Mouse (Mus musculus): ENCODE data around the gene Anpep. TPM values are rescaled to one million over a fixed set of nuclear protein-coding genes. Genes with fewer than 3 reads are reported as not detected.

The Anpep gene
- 2.7 and 3.4 TPM in 2 replicates for polyA plus RNA-seq (2015; fragmentation: Nextera tagmentation; extraction: Ambion mirVana)

DNA sequence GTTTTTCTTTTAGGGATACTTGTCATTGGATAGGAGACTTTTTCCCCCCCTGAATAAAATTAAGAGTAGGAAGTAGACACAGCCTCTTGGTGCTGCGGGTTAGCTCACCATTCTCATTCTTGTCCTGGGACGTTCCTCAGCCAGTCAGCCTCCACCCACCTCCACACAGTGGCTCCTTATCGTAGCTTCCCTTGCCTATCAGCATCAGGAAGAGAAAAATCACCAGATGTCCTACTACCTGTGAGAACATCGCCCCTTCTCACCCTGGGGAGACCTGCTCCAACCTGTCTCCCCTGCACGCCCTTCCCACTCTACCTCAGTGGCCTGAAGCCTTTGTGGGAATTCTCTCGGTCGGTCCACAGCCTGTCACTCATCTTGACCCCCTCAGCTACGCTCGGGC lies at the start of gene Anpep:
Anpep (minus strand) TSS at position 249 of the 400 bp plus-strand sequence.
- WGBS, result 84% methylated on average over 9 of the region's 9 CpGs
- no peaks in the 10 kb centered on the region for H3K9me3 ChIP-seq
- ATAC-seq (replicated peaks), result no peak
- no peaks in the 10 kb centered on the region for H3K4me1 ChIP-seq
- H3K4me3 ChIP-seq, result no peak within 1 kb of the TSS
- H3K36me3 ChIP-seq, result no peaks in the 10 kb centered on the region
- H3K4me2 ChIP-seq (replicated peaks), result no peak within 1 kb of the TSS
- no peak within 1 kb of the TSS for H3K9ac ChIP-seq (replicated peaks)
- H3K27ac ChIP-seq (replicated peaks), result no peak within 1 kb of the TSS
- no peaks in the 10 kb centered on the region for H3K27me3 ChIP-seq

DNA sequence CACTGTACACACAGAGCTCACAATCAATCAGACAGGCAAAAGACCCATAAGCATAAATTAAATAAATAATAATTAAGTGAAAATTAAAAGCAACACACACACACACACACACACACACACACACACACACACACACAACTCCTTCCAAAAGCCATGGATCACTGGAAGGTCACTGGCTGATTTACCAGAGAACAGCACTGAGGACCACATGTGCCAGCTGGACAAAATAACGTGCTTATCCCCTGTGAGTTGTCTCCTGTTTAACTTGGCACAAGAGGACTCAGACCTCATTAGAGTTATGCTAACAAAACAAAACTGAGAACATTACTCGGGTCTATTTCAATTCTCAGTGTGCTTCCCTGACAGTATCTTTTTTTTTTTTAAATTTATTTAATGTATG lies 46.5 kb upstream of the Anpep start:
- Histone ChIP-seq H3K36me3 (peaks cover 58% of the 10 kb centered on the region), H3K4me1 (no peaks in the 10 kb centered on the region), H3K4me3 (no peak overlapping the region), H3K27ac (replicated peaks) (no peak overlapping the region), H3K4me2 (replicated peaks) (no peak overlapping the region), H3K27me3 (no peaks in the 10 kb centered on the region), H3K9me3 (no peaks in the 10 kb centered on the region), H3K9ac (replicated peaks) (no peak overlapping the region)
- no peak for ATAC-seq (replicated peaks)
- WGBS, result 85% methylated on average over 2 of the region's 2 CpGs

DNA sequence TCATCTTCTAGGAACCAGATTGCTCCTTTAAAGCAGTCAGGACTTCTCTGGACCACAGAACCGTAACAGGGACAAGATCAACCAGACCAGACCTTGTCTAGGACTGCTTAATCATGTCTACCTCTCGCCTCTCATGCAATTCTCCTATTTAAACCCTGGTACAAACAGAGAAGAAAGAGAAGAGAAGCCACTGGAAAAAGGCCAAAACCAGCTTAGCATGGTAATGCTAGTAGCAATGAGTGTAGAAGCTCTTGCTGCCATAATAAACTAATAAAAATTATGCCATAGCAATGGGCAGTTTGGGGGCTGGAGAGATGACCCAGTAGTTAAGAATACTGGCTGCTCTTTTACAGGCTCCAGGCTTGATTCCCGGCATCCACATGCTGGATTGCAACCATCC lies 46.1 kb upstream of the Anpep start:
- Histone ChIP-seq H3K27ac (replicated peaks) (no peak overlapping the region), H3K4me2 (replicated peaks) (no peak overlapping the region), H3K9ac (replicated peaks) (no peak overlapping the region), H3K9me3 (no peaks in the 10 kb centered on the region), H3K36me3 (peaks cover 63% of the 10 kb centered on the region), H3K4me1 (no peaks in the 10 kb centered on the region), H3K27me3 (no peaks in the 10 kb centered on the region), H3K4me3 (no peak overlapping the region)
- 91% methylated on average over 3 of the region's 3 CpGs for WGBS
- ATAC-seq (replicated peaks), result no peak

DNA sequence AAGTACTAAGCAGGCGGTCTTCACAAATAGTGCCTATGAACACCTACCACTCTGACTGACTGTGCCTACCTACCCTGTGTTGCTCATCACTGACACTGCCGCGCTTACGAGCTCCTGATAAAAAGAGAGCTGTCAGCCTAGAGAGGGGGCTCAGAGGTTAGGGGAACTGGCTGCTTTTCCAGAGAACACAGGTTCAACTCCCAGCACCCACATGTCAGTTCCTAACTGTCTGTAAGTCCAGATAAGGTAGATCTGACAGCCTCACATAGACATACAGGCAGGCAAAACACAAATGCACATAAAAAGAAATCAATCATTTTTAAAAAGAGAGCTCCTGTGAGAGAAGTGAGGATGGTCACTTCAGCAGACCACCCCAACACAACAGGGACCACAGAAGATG lies 44.3 kb upstream of the Anpep start:
- Histone ChIP-seq H3K4me3 (no peak overlapping the region), H3K9me3 (no peaks in the 10 kb centered on the region), H3K4me2 (replicated peaks) (no peak overlapping the region), H3K27ac (replicated peaks) (no peak overlapping the region), H3K4me1 (no peaks in the 10 kb centered on the region), H3K9ac (replicated peaks) (no peak overlapping the region), H3K36me3 (peaks cover 67% of the 10 kb centered on the region), H3K27me3 (no peaks in the 10 kb centered on the region)
- 94% methylated on average over 4 of the region's 4 CpGs for WGBS
- ATAC-seq (replicated peaks), result no peak

DNA sequence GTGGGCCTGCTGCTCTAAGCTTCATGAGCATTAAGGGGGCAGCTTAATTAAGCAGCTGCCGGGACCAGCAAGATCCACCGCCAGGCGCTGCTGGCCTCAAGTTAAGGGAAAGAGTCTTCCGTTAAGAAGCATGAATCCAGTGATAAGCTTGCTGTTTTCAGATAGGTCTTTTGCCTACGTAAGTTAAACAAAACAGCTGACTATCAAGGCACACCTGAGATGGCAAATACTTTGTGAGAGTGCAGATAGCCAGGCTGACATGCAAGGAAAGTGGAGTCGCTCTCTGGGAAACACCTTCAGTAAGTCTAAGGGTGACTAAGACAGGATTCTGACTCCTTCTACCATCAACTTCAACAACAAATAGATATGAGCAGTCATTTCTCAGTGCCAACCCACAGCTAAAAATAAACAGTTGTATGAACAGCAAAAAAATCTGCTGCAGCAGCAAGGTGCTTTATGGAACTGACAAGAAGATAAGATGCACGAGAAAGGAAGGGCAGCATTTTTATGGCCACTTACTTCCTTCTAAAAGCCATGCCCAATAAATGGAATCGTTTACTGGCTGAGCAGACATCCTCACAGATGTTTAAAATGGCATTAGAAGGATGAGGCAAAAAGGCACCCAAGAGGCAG lies 42.4 kb upstream of the Anpep start:
- Histone ChIP-seq H3K4me1 (no peaks in the 10 kb centered on the region), H3K27ac (replicated peaks) (no peak overlapping the region), H3K4me3 (no peak overlapping the region), H3K4me2 (replicated peaks) (no peak overlapping the region), H3K9ac (replicated peaks) (no peak overlapping the region), H3K9me3 (no peaks in the 10 kb centered on the region), H3K36me3 (peaks cover 60% of the 10 kb centered on the region), H3K27me3 (no peaks in the 10 kb centered on the region)
- WGBS, result 93% methylated on average over 8 of the region's 8 CpGs
- no peak for ATAC-seq (replicated peaks)

DNA sequence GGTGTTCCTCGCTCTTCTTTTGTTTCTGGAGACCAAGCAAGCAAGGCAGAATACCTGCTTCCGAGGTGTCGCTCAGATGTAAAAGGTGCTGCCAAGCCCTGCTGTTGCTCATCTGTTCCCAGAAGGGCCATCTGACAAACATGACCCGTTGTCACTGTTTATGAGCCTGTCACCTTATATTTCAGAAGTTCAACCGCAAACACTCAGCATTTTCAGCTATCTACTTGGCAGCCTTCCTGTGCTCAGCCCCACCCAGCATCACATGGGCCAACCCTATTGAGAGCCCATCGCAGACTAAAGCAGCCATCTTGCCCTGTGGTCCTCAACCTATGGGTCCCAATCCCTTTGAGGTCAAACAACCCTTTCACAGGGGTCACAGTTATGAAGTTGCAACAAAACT lies 39.9 kb upstream of the Anpep start:
- no peaks in the 10 kb centered on the region for H3K4me1 ChIP-seq
- WGBS, result over 99% methylated on average over 6 of the region's 6 CpGs
- H3K9me3 ChIP-seq, result no peaks in the 10 kb centered on the region
- no peak overlapping the region for H3K9ac ChIP-seq (replicated peaks)
- no peak overlapping the region for H3K4me2 ChIP-seq (replicated peaks)
- peaks cover 54% of the 10 kb centered on the region for H3K36me3 ChIP-seq
- H3K27ac ChIP-seq (replicated peaks), result no peak overlapping the region
- no peaks in the 10 kb centered on the region for H3K27me3 ChIP-seq
- no peak overlapping the region for H3K4me3 ChIP-seq
- no peak for ATAC-seq (replicated peaks)

DNA sequence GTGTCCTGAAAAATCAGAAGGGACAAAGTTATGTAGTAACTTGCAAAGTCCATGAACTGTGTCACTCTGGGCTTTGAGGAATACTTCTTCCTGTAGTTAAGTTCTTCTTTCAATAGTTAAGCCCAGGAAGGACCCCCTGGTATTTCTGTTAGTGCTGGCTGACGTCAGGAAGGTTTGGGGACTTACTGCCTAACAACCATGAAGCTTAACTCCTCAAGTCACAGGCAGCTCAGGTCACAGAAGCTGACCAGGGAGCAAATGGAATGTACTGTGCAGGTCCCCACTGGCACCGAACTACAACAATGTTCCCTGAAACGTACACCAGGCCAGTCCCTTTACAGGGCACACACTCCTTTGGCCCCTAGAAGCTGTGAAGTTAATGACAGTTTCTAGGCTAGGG lies 34.4 kb upstream of the Anpep start:
- Histone ChIP-seq H3K9me3 (no peaks in the 10 kb centered on the region), H3K9ac (replicated peaks) (no peak overlapping the region), H3K27ac (replicated peaks) (no peak overlapping the region), H3K4me1 (no peaks in the 10 kb centered on the region), H3K4me2 (replicated peaks) (no peak overlapping the region), H3K27me3 (no peaks in the 10 kb centered on the region), H3K36me3 (peaks cover 43% of the 10 kb centered on the region), H3K4me3 (no peak overlapping the region)
- ATAC-seq (replicated peaks), result no peak
- 79% methylated on average over 3 of the region's 3 CpGs for WGBS

DNA sequence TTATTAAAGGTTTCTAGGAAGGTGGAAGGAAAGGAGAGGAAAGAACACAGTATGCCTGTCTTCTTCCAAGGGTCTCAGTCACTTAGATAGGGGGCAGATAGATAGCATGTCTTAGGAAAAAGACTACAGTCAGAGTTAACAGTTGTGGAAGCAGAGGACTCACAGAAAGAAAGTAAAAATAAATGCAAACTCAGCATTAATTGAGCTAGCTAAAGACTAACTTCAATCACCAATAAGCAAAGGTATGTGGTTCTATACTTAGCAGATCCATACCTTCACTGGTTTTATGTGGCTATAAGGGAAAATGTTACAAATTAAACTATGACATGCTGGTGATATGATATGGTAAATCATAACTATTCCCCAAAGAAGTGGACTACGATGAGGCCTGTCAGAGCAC lies 33.9 kb upstream of the Anpep start:
- H3K36me3 ChIP-seq, result peaks cover 43% of the 10 kb centered on the region
- H3K9me3 ChIP-seq, result no peaks in the 10 kb centered on the region
- no peak overlapping the region for H3K9ac ChIP-seq (replicated peaks)
- WGBS, result 98% methylated on average over 1 of the region's 1 CpGs
- no peaks in the 10 kb centered on the region for H3K4me1 ChIP-seq
- no peaks in the 10 kb centered on the region for H3K27me3 ChIP-seq
- no peak overlapping the region for H3K4me3 ChIP-seq
- no peak overlapping the region for H3K4me2 ChIP-seq (replicated peaks)
- H3K27ac ChIP-seq (replicated peaks), result no peak overlapping the region
- no peak for ATAC-seq (replicated peaks)

DNA sequence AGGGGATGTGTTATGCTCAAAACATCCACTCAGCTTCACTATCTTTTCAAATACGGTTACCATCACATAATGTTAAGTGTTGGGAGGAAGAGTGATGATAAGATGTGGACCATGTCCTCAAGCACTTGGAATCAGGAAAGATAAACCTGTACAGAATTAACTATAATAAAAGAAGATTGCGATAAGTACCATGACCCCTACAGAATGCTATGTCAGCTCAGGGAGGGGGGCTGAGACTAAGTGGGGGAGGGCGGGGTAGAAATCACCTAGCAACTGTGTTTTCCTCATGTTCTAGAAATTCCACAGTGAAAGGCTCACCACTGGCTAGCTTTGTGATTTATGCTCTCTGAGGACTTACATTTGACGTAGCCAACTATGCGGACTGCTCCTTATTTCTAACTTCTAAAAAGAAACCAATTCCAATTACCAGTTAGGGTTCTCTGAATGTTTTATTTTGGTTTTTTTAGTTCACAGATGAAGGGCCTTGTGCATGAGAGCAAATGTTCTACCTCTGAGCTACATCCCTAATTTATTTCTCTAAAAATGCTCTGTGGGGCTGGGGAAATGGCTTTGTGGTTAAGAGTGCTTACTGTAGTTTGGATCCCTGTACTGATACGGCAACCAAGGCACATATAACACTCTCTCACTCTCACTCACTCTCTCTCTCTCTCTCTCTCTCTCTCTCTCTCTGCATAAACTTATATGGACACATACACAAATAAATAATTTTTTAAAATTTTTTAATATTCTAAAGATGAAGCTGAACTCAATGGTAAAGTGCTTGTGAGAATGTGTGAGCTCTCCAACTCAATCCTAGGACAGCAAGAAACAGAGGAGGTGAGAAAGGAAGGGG lies 31.9 kb upstream of the Anpep start:
- Histone ChIP-seq H3K4me1 (no peaks in the 10 kb centered on the region), H3K4me2 (replicated peaks) (no peak overlapping the region), H3K9ac (replicated peaks) (no peak overlapping the region), H3K4me3 (no peak overlapping the region), H3K36me3 (peaks cover 35% of the 10 kb centered on the region), H3K27me3 (no peaks in the 10 kb centered on the region), H3K9me3 (no peaks in the 10 kb centered on the region), H3K27ac (replicated peaks) (no peak overlapping the region)
- 96% methylated on average over 6 of the region's 6 CpGs for whole genome bisulfite sequencing
- no peak for ATAC-seq (replicated peaks)

DNA sequence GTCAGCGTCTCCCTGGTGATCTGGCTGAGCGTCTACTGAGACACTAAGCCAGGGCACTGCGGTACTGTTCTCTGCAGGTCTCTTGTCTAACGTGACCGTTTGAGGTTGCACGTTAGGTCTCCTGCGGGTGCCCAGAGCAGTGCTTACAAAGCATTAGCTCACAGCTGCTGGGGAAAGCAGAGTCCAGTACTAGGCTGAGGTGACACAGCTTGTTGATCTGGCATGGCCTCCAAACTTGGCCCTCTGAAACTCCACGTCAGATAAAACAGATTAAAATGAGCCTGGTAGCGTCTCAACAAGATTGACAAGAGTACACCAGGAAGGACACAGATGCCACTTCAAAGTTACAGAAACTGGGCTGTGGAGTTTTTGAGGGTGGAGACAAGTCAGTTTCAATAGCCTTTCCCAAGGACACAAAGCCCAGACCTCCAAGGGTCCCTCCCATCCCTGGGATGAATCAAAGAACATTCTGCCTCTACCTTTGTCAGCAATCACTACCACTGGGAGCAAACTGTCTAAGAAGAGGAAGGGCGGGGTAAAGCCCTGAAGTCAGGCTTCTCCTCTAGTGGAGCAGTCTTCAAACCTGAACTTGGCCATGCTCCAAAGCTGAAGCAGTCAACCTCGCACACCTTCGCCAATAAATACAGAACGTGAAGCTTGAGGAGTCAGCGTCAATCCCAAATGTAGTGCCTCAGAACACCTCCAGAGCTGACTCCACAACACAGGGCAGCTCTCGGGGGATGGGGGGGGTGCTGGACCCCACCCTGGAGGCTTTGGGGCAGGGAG lies 29.8 kb upstream of the Anpep start:
- H3K4me3 ChIP-seq, result no peak overlapping the region
- H3K4me2 ChIP-seq (replicated peaks), result no peak overlapping the region
- no peak overlapping the region for H3K27ac ChIP-seq (replicated peaks)
- peaks cover 30% of the 10 kb centered on the region for H3K36me3 ChIP-seq
- ATAC-seq (replicated peaks), result no peak
- H3K27me3 ChIP-seq, result no peaks in the 10 kb centered on the region
- 91% methylated on average over 15 of the region's 15 CpGs for WGBS
- no peaks in the 10 kb centered on the region for H3K9me3 ChIP-seq
- no peaks in the 10 kb centered on the region for H3K4me1 ChIP-seq
- H3K9ac ChIP-seq (replicated peaks), result no peak overlapping the region

DNA sequence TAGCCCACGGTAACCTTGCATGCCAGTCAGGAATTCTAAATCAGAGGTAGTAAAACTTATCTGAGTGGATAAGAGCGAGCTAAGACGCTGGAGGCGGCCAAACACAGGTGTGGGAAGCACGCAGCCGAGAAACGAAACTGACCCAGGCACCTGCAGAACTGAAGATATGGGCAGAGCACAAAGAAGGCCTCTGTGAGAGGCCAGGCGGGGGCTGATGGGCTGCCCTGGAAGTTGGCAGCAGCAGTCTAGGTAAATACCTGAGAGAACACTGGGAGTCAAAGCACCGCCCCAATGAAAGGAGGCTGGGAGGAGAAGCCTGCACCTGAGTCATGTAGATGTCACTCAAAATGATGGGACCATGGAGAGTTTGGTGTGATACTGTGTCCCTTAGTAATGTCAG lies 27.7 kb upstream of the Anpep start:
- no peak overlapping the region for H3K4me2 ChIP-seq (replicated peaks)
- H3K9me3 ChIP-seq, result no peaks in the 10 kb centered on the region
- no peaks in the 10 kb centered on the region for H3K4me1 ChIP-seq
- H3K27me3 ChIP-seq, result no peaks in the 10 kb centered on the region
- no peak overlapping the region for H3K9ac ChIP-seq (replicated peaks)
- H3K36me3 ChIP-seq, result peaks cover 28% of the 10 kb centered on the region
- no peak overlapping the region for H3K4me3 ChIP-seq
- ATAC-seq (replicated peaks), result no peak
- 92% methylated on average over 9 of the region's 9 CpGs for WGBS
- H3K27ac ChIP-seq (replicated peaks), result no peak overlapping the region

DNA sequence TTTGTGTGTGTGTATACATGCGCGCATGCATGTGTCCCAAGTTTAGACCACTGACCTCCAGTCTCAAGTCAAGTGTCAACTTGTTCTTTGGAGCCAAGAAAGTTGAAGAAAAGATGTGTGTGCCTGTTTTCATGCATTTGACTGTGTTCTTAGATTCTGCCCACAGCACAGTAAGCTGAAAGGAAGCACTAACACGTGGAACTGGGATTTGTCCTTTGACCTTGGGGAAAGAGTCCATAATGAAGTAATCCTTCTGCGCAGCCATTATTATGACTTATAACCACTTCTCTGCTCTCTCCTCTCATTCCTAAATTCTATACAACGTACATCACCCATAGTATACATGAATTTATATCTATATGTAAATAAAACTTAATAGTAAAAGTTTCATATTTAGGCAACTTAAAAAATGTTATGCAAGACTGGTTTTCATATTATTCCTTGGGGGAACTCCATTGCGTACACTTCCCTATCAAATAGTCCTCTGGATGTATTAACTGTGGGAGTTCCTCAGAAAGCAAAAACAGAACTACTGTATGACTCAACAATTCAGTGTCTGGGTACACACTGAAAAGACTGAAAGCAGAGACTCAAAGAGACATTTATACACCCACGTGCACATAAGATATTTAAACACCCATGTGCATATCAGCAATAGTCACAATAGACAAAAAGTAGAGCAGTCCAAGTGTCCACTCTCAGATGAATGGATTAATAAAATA lies 22.9 kb upstream of the Anpep start:
- Histone ChIP-seq H3K27ac (replicated peaks) (no peak overlapping the region), H3K4me2 (replicated peaks) (no peak overlapping the region), H3K9me3 (no peaks in the 10 kb centered on the region), H3K4me3 (no peak overlapping the region), H3K36me3 (peaks cover 49% of the 10 kb centered on the region), H3K27me3 (no peaks in the 10 kb centered on the region), H3K4me1 (no peaks in the 10 kb centered on the region), H3K9ac (replicated peaks) (no peak overlapping the region)
- ATAC-seq (replicated peaks), result no peak
- WGBS, result 92% methylated on average over 7 of the region's 7 CpGs
